20 mouse cellular contexts compared by ENCODE assay signal in genomic region chr11:95213607-95214006, GRCm38 (mm10). TPM values are rescaled to one million over a fixed set of nuclear protein-coding genes. Genes with fewer than 3 reads are reported as not detected.
DNase-seq lines count a peak whose midpoint lies in the region; ATAC-seq and TF ChIP-seq lines count a peak whose summit lies in the region.
"Had no signal": no experiment of that assay in that cellular context is flagged by ENCODE, and none has a peak within 500 bp of the region (broad histone marks: within the 10 kb centered on the region; RNA-seq: fewer than 3 reads in every experiment).

No protein-coding gene starts in this region.

- DNase-seq in kidney, adult 2 months = no peak
- DNase-seq in kidney, adult 18-20 months = no peak
- DNase-seq in retina, postnatal 1 day = peak; percentile 19
- DNase-seq in retina, embryonic 14.5 days (ENCODE audit: low spot score) = no peak
- peak; percentile 65 for DNase-seq in embryonic facial prominence, embryonic 11.5 days (ENCODE audit: low spot score)
- DNase-seq in B cell, adult 2 months = no peak
- no peak for DNase-seq in neural tube, embryonic 10.5 days (ENCODE audit: extremely low spot score, low spot score)
- DNase-seq: adrenal gland, postnatal 14 days; cerebellum, postnatal 14 days; gastrocnemius, postnatal 25 days; layer of hippocampus, postnatal 36 days; right cerebral cortex, postnatal 25 days; thymus, postnatal 14 days had no signal

- H3K4me2 ChIP-seq in embryonic facial prominence, embryonic 11.5 days (ENCODE audit: low read depth, low read length) = no peak overlapping the region
- H3K4me2 ChIP-seq in stomach, embryonic 15.5 days = no peak overlapping the region
- H3K4me2 ChIP-seq: heart, embryonic 11.5 days; kidney, embryonic 15.5 days had no signal

- H3K27ac ChIP-seq in kidney, adult 2 months (ENCODE audit: insufficient read depth, low read depth, low read length) = no peak overlapping the region
- H3K27ac ChIP-seq in embryonic facial prominence, embryonic 11.5 days (replicated peaks; ENCODE audit: low read depth, low read length) = peak overlapping the region; percentile 47; the same call in 1 of the 2 replicates
- peak overlapping the region; percentile 38; the same call in 1 of the 2 replicates for H3K27ac ChIP-seq in stomach, embryonic 15.5 days
- H3K27ac ChIP-seq: kidney, embryonic 15.5 days; midbrain, embryonic 10.5 days had no signal

- no peak overlapping the region for H3K4me3 ChIP-seq in kidney, adult 2 months (ENCODE audit: insufficient read depth, low read depth, low read length)
- no peak overlapping the region for H3K4me3 ChIP-seq in embryonic facial prominence, embryonic 11.5 days (ENCODE audit: low read depth, low read length)
- H3K4me3 ChIP-seq in stomach, embryonic 15.5 days (replicated peaks) = no peak overlapping the region
- H3K4me3 ChIP-seq: erythroblast, embryonic 14.5 days; kidney, embryonic 15.5 days; midbrain, embryonic 10.5 days; myocyte had no signal

- H3K9ac ChIP-seq in embryonic facial prominence, embryonic 11.5 days (replicated peaks; ENCODE audit: low read length) = no peak overlapping the region
- H3K9ac ChIP-seq in stomach, embryonic 15.5 days = no peak overlapping the region
- H3K9ac ChIP-seq: kidney, embryonic 15.5 days had no signal

- H3K27me3 ChIP-seq in kidney, adult 2 months (replicated peaks; ENCODE audit: control insufficient read depth, insufficient read depth, low read length) = no peaks in the 10 kb centered on the region
- H3K27me3 ChIP-seq in embryonic facial prominence, embryonic 11.5 days (ENCODE audit: control insufficient read depth, insufficient read depth, low read length) = peaks cover 2% of the 10 kb centered on the region; the same call in 1 of the 2 replicates
- no peaks in the 10 kb centered on the region for H3K27me3 ChIP-seq in stomach, embryonic 15.5 days (replicated peaks)

- TF ChIP-seq CTCF in kidney, adult 2 months (conservative IDR thresholded peaks at IDR 0.05; ENCODE audit: insufficient read depth, insufficient read length, low read depth, low read length) = peak; percentile 42; the same call in 1 of the 2 replicates

- H3K9me3 ChIP-seq in embryonic facial prominence, embryonic 11.5 days (replicated peaks; ENCODE audit: control insufficient read depth, low read length) = no peaks in the 10 kb centered on the region
- no peaks in the 10 kb centered on the region for H3K9me3 ChIP-seq in stomach, embryonic 15.5 days
- H3K9me3 ChIP-seq: kidney, embryonic 15.5 days; midbrain, embryonic 10.5 days had no signal

- TF ChIP-seq POLR2A in kidney, adult 2 months (IDR thresholded peaks at IDR 0.05; ENCODE audit: low read depth, low read length) = no peak

- WGBS in kidney, adult 2 months = 53% methylated on average over 6 of the region's 6 CpGs
- WGBS in embryonic facial prominence, embryonic 11.5 days = 13% methylated on average over 6 of the region's 6 CpGs
- WGBS in stomach, embryonic 15.5 days = 25% methylated on average over 6 of the region's 6 CpGs

- no peaks in the 10 kb centered on the region for H3K36me3 ChIP-seq in kidney, adult 2 months (ENCODE audit: control insufficient read depth, insufficient read depth, low read length)
- no peaks in the 10 kb centered on the region for H3K36me3 ChIP-seq in embryonic facial prominence, embryonic 11.5 days (replicated peaks; ENCODE audit: control insufficient read depth, insufficient read depth, low read depth, low read length)
- H3K36me3 ChIP-seq in stomach, embryonic 15.5 days = no peaks in the 10 kb centered on the region
- H3K36me3 ChIP-seq: kidney, embryonic 15.5 days; midbrain, embryonic 10.5 days had no signal

- no peaks in the 10 kb centered on the region for H3K4me1 ChIP-seq in kidney, adult 2 months (ENCODE audit: control insufficient read depth, insufficient read depth, low read length)
- peaks cover 16% of the 10 kb centered on the region for H3K4me1 ChIP-seq in embryonic facial prominence, embryonic 11.5 days (ENCODE audit: control insufficient read depth, insufficient read depth, low read length)
- peaks cover 27% of the 10 kb centered on the region for H3K4me1 ChIP-seq in stomach, embryonic 15.5 days

- ATAC-seq in embryonic facial prominence, embryonic 11.5 days (replicated peaks; ENCODE audit: insufficient number of reproducible peaks, low FRiP score, low TSS enrichment, low read depth) = no peak
- no peak for ATAC-seq in stomach, embryonic 15.5 days (ENCODE audit: insufficient read depth, low FRiP score, low read depth)

RNA-seq across cellular contexts. Expression of gene Tac4, which starts 47.7 kb away (rescaled TPM):
- polyA plus RNA-seq in kidney, adult 2 months (2012; rRNA removed) = 0.09 TPM in 1 of 2 replicates, not detected in the other
- not detected in 2 replicates for polyA plus RNA-seq in embryonic facial prominence, embryonic 11.5 days (2014; fragmentation: Nextera tagmentation; extraction: Ambion mirVana)
- polyA plus RNA-seq in stomach, embryonic 15.5 days (2015; fragmentation: Nextera tagmentation; extraction: Ambion mirVana) = 0.10 and 0.14 TPM in 2 replicates
- polyA plus RNA-seq: erythroblast, embryonic 14.5 days; lung, embryonic 16.5 days; midbrain, embryonic 10.5 days had no signal

Comparison
In these comparisons a context has a peak if more than half of its experiments do, and no peak if none do; other contexts are left out.
1. DNase-seq: peak in retina, postnatal 1 day (single experiment) and embryonic facial prominence, embryonic 11.5 days (single experiment); none in kidney, adult 2 months (single experiment), kidney, adult 18-20 months (single experiment), retina, embryonic 14.5 days (single experiment), B cell, adult 2 months (0 of 2) and neural tube, embryonic 10.5 days (single experiment).